Mouse (Mus musculus) ovary, postnatal 14 days (tissue): ENCODE data around the gene Gpr84.

Source experiments
- DNase-seq: peaks from one replicate; pipeline ENCODE4 v3.0.0; 2022; ENCODE audit warnings: low spot score

The Gpr84 gene

GRCm38 (mm10) chr15:103305792-103306645 lies 4.4 kb downstream of the Gpr84 start:
- no peak for DNase-seq

- DNase-seq: peak; percentile 93
Measured at GRCm38 (mm10) chr15:103305070-103305678, 5.2 kb downstream of the Gpr84 start.

GRCm38 (mm10) chr15:103304616-103304969 lies 5.8 kb downstream of the Gpr84 start:
- no peak for DNase-seq

GRCm38 (mm10) chr15:103303916-103304615 lies 6.3 kb downstream of the Gpr84 start:
- DNase-seq: no peak

- DNase-seq: no peak
Measured at GRCm38 (mm10) chr15:103302341-103303021, 7.9 kb downstream of the Gpr84 start.

- DNase-seq: no peak
Measured at GRCm38 (mm10) chr15:103301547-103302340, 8.7 kb downstream of the Gpr84 start.

GRCm38 (mm10) chr15:103301046-103301445 lies 9.4 kb downstream of the Gpr84 start:
- no peak for DNase-seq

- no peak for DNase-seq
Measured at GRCm38 (mm10) chr15:103300560-103300959, 9.9 kb downstream of the Gpr84 start.

- no peak for DNase-seq
Measured at GRCm38 (mm10) chr15:103300067-103300471, 10.3 kb downstream of the Gpr84 start.

GRCm38 (mm10) chr15:103299644-103300043 lies 10.8 kb downstream of the Gpr84 start:
- DNase-seq: no peak

GRCm38 (mm10) chr15:103298861-103299616 lies 11.4 kb downstream of the Gpr84 start:
- no peak for DNase-seq

- DNase-seq: no peak
Measured at GRCm38 (mm10) chr15:103298026-103298425, 12.4 kb downstream of the Gpr84 start.

- no peak for DNase-seq
Measured at GRCm38 (mm10) chr15:103297313-103297712, 13.1 kb downstream of the Gpr84 start.

- no peak for DNase-seq
Measured at GRCm38 (mm10) chr15:103295851-103296250, 14.6 kb downstream of the Gpr84 start.

GRCm38 (mm10) chr15:103294649-103295048 lies 15.8 kb downstream of the Gpr84 start:
- no peak for DNase-seq

- DNase-seq: no peak
Measured at GRCm38 (mm10) chr15:103293375-103293774, 17.0 kb downstream of the Gpr84 start.

- no peak for DNase-seq
Measured at GRCm38 (mm10) chr15:103292673-103293345, 17.6 kb downstream of the Gpr84 start.

- no peak for DNase-seq
Measured at GRCm38 (mm10) chr15:103290843-103291242, 19.6 kb downstream of the Gpr84 start.

- no peak for DNase-seq
Measured at GRCm38 (mm10) chr15:103290417-103290816, 20.0 kb downstream of the Gpr84 start.

GRCm38 (mm10) chr15:103289600-103289999 lies 20.8 kb downstream of the Gpr84 start:
- DNase-seq: no peak
